Mouse (Mus musculus) embryonic facial prominence, embryonic 13.5 days (tissue): ENCODE results near the gene Fam25c. TPM values are rescaled to one million over a fixed set of nuclear protein-coding genes. Genes with fewer than 3 reads are reported as not detected.
"Not testable (repeated sequence)": the region's sequence is repeated elsewhere in the genome, so short reads cannot be mapped to it uniquely, and the experiment has no call there.

ENCODE experiments used
- ATAC-seq: fragments of 200-750 bp; cut with Nextera tagmentation; 2 replicates; pipeline ENCODE4 v1.8.0; 2017; ENCODE audit warnings: low read depth; ENCODE audit not compliant: insufficient number of reproducible peaks, insufficient read depth, low FRiP score, low TSS enrichment
- H3K27ac ChIP-seq: fragments of 300-500 bp; sonication (generic); 2 replicates; pipeline ENCODE4 v1.5.1; 2015; ENCODE audit warnings: moderate library complexity, mild to moderate bottlenecking, inconsistent platforms
- H3K27me3 ChIP-seq: fragments of 300-500 bp; sonication (generic); 2 replicates; pipeline ENCODE4 v1.6.1; 2015; ENCODE audit warnings: mild to moderate bottlenecking, inconsistent platforms
- H3K36me3 ChIP-seq: fragments of 300-500 bp; sonication (generic); 2 replicates; pipeline ENCODE4 v1.6.1; 2015; ENCODE audit warnings: mild to moderate bottlenecking, inconsistent platforms
- H3K4me1 ChIP-seq: fragments of 300-500 bp; sonication (generic); 2 replicates; pipeline ENCODE4 v1.6.1; 2015; ENCODE audit warnings: inconsistent platforms
- H3K4me2 ChIP-seq: fragments of 300-500 bp; sonication (generic); 2 replicates; pipeline ENCODE4 v1.6.1; 2015; ENCODE audit warnings: moderate library complexity, mild to moderate bottlenecking, inconsistent platforms
- H3K4me3 ChIP-seq: fragments of 300-500 bp; sonication (generic); 2 replicates; pipeline ENCODE4 v1.5.1; 2015; ENCODE audit warnings: mild to moderate bottlenecking, inconsistent platforms
- H3K9ac ChIP-seq: fragments of 300-500 bp; sonication (generic); 2 replicates; pipeline ENCODE4 v1.6.1; 2015; ENCODE audit warnings: mild to moderate bottlenecking, inconsistent platforms
- H3K9me3 ChIP-seq: fragments of 300-500 bp; sonication (generic); 2 replicates; pipeline ENCODE4 v1.6.1; 2016; ENCODE audit warnings: inconsistent platforms
- WGBS: fragments of 180-500 bp; shearing (Covaris S2); methylation state at CpG from one replicate; pipeline ENCODE4 v1.1.7; 2015; ENCODE audit warnings: mixed read lengths; 5-methylcytosine and 5-hydroxymethylcytosine counted together
- polyA plus RNA-seq: library from polyadenylated mRNA; unstranded; fragments of >200 nt; fragmentation: Nextera tagmentation; extraction: Ambion mirVana; gene quantifications from 2 replicates; pipeline ENCODE4 v1.2.1, GENCODE M21; 2015

Gene Fam25c
- polyA plus RNA-seq, 1 experiment from 2014 or later: 6.9 TPM

DNA sequence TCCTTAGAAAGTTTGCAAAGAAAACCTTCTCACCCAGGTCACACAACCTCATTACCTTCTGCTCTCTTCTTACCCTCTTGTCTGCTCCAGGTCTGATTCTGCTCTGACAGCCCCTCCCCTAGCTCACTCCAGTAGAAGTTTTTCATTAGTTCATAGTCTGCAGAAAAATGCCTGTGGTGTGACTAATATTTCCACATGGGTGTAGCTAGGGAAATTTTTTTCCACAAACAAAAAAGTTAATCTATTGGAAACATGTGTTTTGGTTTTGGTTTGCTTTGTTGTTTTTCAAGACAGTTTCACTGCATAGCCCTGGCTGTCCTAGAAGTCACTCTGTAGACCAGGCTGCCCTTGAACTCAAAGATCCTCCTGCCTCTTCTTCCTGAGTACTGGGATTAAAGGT, 37.1 kb downstream of the Fam25c start:
- H3K4me2 ChIP-seq: no peak overlapping the region
- H3K36me3 ChIP-seq: peaks cover 29% of the 10 kb centered on the region
- H3K27ac ChIP-seq: no peak overlapping the region
- no peaks in the 10 kb centered on the region for H3K27me3 ChIP-seq
- ATAC-seq: no peak
- H3K9ac ChIP-seq: no peak overlapping the region
- no peak overlapping the region for H3K4me3 ChIP-seq
- H3K4me1 ChIP-seq: peaks cover 14% of the 10 kb centered on the region
- H3K9me3 ChIP-seq: no peaks in the 10 kb centered on the region

DNA sequence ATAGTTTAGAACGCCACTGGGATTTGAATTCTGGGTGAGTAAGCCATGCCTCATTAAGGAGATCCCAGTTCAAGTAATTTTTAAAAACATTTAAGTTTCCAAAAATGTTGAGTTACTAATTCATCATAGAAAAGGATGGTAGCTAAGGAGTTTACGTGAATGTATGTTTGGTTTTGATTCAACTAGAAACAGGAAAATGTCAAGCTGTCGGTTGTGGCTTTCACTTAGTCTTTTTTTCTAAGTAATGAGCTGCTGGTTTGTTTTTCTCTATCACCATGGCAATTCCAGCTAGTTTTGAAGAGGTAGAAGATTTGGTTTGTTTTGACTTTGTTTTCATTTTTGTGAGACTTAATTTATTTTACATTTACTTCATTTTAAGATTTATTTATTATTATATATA, 37.8 kb downstream of the Fam25c start:
- Histone ChIP-seq H3K36me3 (peaks cover 24% of the 10 kb centered on the region), H3K4me2 (no peak overlapping the region), H3K4me1 (peaks cover 20% of the 10 kb centered on the region), H3K27me3 (no peaks in the 10 kb centered on the region), H3K9me3 (no peaks in the 10 kb centered on the region), H3K4me3 (no peak overlapping the region), H3K27ac (no peak overlapping the region), H3K9ac (no peak overlapping the region)
- WGBS: 72% methylated on average over 3 of the region's 3 CpGs
- no peak for ATAC-seq

DNA sequence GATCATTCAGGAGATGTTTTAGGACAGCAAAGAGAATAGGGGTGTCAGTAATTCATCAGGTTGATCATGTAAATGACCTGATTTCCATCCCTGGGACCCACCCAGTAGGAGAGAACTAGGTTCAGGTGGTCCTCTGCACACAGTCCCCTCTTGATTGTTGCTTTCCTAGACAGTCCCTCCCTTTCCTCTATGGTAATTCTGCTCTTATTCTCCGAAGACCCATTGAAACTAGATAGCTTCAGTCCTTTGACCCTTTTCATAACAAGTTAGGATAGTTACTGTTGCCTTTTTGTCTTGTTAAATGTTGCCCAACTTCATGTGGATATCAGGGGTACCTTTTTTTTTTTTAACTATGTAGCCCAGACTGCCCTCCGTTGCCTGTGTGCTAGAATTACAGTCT, 38.9 kb downstream of the Fam25c start:
- no peak overlapping the region for H3K9ac ChIP-seq
- no peak for ATAC-seq

DNA sequence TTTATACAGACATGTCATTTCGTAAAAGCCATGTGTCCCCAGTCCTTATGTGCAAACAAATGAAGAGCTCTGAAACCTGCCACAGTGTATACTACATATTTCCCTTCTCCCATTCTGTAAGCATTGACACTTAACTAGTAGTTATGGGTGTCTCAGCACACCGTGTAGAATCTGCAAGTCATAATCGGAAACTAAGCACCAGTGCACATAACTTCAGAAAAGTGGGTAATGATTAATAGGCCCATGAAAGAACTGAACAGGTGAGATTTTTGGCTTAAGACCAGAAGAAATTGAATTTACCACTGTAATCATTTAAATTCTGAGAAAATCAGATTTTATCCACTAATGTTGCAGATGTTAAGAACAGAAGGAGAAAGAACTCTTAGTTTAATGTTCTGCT, 40.4 kb downstream of the Fam25c start:
- Histone ChIP-seq H3K27me3 (no peaks in the 10 kb centered on the region), H3K9me3 (no peaks in the 10 kb centered on the region), H3K9ac (no peak overlapping the region), H3K4me3 (no peak overlapping the region), H3K27ac (no peak overlapping the region), H3K4me2 (no peak overlapping the region), H3K4me1 (peaks cover 25% of the 10 kb centered on the region), H3K36me3 (peaks cover 8% of the 10 kb centered on the region)
- ATAC-seq: no peak
- WGBS: 80% methylated on average over 3 of the region's 3 CpGs

More for the DNA sequence above, 38.9 kb downstream of the Fam25c start:
- Histone ChIP-seq H3K4me3 (no peak overlapping the region), H3K9me3 (no peaks in the 10 kb centered on the region), H3K4me1 (peaks cover 24% of the 10 kb centered on the region), H3K4me2 (no peak overlapping the region), H3K27ac (no peak overlapping the region), H3K27me3 (no peaks in the 10 kb centered on the region), H3K36me3 (peaks cover 20% of the 10 kb centered on the region)
- WGBS: 89% methylated on average over 2 of the region's 2 CpGs

DNA sequence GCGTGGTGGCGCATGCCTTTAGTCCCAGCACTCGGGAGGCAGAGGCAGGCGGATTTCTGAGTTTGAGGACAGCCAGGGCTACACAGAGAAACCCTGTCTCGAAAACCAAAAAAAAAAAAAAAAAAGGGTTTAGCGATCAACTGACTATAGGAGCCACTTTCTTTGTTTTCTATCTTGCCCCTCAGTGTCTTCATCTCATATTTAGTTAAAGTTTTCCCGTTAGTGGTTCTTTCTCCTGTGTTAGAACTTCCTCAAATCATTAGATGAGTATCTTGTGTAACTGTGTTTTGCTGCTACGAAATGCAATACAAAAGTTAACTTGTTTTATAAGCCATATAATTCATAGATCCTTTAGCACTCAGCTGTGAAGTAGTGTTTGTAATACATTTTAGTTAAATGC, 40.9 kb downstream of the Fam25c start:
- not testable (repeated sequence) for H3K9me3 ChIP-seq, H3K4me2 ChIP-seq, H3K27me3 ChIP-seq, H3K4me3 ChIP-seq, ATAC-seq, H3K36me3 ChIP-seq, H3K27ac ChIP-seq, H3K9ac ChIP-seq
- peaks cover 28% of the 10 kb centered on the region for H3K4me1 ChIP-seq
- 88% methylated on average over 8 of the region's 8 CpGs for WGBS

DNA sequence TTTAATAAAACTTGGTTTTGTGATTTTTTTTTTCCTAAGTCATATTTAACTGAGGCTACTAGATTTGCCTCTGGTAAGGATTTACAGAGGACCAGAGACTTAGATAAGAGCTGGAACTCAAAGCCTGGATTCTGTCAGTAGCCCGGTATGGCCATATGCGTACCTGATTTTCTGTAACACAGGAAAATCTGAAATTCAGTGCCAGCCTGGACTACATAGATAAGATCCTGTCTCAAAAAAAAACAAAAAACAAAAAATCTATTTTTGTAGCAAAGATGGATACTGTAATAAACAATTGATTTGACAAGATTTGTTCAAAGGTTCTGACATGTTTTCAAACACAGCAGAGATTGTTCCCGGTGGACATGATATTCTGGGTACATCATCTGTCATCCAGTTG, 41.6 kb downstream of the Fam25c start:
- Histone ChIP-seq H3K4me2 (peak overlapping the region; percentile 68), H3K36me3 (peaks cover 4% of the 10 kb centered on the region; the same call in 1 of the 2 replicates), H3K27ac (no peak overlapping the region), H3K4me3 (no peak overlapping the region), H3K4me1 (peaks cover 28% of the 10 kb centered on the region), H3K9me3 (no peaks in the 10 kb centered on the region), H3K9ac (no peak overlapping the region), H3K27me3 (no peaks in the 10 kb centered on the region)
- 82% methylated on average over 3 of the region's 3 CpGs for WGBS
- ATAC-seq: no peak

DNA sequence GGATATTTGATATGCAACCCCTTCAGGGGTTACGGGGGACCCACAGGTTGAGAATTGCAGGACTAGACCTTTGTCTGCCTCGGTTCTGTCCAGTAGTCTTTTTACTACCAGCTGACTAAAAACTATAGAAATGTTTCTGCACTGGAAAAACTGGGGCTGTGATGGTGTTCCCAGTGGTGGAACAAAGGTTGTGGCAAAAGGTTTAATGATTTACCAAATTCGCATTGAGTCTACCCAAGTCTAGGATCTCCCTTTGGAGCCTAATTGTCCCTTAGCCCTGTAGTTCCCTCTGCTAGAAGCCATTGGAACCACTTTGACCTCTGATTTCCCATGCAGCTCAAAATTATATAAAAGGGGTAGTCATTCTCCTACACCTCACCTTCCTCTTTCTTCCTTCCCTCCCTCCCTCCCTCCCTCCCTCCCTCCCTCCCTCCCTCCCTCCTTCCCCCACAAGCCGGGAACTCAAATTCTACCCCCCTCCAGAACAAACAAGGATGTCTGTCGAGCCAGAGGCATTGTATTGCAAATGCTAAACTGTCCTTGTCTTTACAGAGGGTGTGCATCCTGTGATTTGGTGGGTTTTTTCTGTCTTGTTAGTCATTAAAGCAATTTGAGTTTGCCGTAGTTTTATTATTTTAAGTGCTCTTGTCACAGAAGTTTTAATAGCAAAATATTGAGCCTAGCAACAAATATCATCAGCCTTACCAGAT, 42.7 kb downstream of the Fam25c start:
- Histone ChIP-seq H3K9me3 (no peaks in the 10 kb centered on the region), H3K4me2 (peak overlapping the region; percentile 68), H3K4me3 (peak overlapping the region; percentile 91), H3K9ac (peak overlapping the region; percentile 54), H3K36me3 (peaks cover 6% of the 10 kb centered on the region; the same call in 1 of the 2 replicates), H3K4me1 (peaks cover 24% of the 10 kb centered on the region), H3K27me3 (no peaks in the 10 kb centered on the region), H3K27ac (no peak overlapping the region)
- WGBS: 14% methylated on average over 5 of the region's 6 CpGs
- no peak for ATAC-seq

DNA sequence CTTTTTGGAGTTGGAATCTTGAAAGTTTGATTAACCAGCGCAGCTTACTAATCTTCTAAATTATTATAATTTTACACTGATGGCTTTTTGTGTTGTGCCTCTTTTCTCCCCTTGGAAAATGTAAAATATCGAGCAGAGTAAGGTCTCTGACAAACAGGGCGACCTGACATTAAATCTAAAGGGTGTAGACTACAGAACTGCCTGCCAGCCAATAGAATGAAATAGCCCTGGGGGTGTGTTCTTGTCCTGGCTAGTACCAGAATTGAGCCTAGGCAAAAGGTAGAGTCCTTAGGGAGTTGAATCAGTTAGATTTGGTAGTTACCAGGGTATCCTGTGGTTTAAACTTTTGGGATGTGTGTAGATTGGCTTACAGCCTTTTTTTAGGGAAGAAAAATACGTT, 43.5 kb downstream of the Fam25c start:
- peak overlapping the region; percentile 96; the same call in 1 of the 2 replicates for H3K27ac ChIP-seq
- no peaks in the 10 kb centered on the region for H3K9me3 ChIP-seq
- peaks cover 6% of the 10 kb centered on the region; the same call in 1 of the 2 replicates for H3K36me3 ChIP-seq
- peaks cover 24% of the 10 kb centered on the region for H3K4me1 ChIP-seq
- peak overlapping the region; percentile 68 for H3K4me2 ChIP-seq
- WGBS: 5% methylated on average over 4 of the region's 4 CpGs
- H3K4me3 ChIP-seq: peak overlapping the region; percentile 91
- H3K9ac ChIP-seq: peak overlapping the region; percentile 97
- no peaks in the 10 kb centered on the region for H3K27me3 ChIP-seq
- ATAC-seq: no peak

DNA sequence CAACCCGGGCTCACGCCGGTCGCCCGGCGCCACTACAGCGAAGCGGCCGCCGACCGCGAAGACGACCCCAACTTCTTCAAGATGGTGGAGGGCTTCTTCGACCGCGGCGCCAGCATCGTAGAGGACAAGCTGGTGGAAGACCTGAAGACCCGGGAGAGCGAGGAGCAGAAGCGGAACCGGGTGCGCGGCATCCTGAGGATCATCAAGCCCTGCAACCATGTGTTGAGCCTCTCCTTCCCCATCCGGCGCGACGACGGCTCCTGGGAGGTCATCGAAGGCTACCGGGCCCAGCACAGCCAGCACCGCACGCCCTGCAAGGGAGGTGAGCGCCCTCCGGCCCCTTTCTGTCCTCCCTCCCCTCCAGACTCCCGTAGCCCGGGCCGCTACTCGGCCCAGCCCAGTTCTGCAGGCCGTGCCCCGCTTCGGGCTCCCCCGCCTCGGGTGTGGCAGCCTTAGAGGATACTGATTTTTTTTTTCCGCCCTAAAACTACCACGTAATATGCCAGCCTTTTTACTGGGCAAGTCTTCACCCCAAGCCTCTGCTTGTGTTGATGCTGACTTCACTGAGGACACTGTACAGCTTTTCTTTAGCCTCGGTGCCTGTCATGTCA, 44.1 kb downstream of the Fam25c start:
- no peak for ATAC-seq
- Histone ChIP-seq H3K27ac (peak overlapping the region; percentile 96), H3K9me3 (no peaks in the 10 kb centered on the region), H3K4me2 (peak overlapping the region; percentile 68), H3K9ac (peak overlapping the region; percentile 97), H3K36me3 (peaks cover 6% of the 10 kb centered on the region; the same call in 1 of the 2 replicates), H3K4me1 (peaks cover 24% of the 10 kb centered on the region), H3K4me3 (peak overlapping the region; percentile 91), H3K27me3 (no peaks in the 10 kb centered on the region)
- under 1% methylated on average over 47 of the region's 47 CpGs for WGBS

DNA sequence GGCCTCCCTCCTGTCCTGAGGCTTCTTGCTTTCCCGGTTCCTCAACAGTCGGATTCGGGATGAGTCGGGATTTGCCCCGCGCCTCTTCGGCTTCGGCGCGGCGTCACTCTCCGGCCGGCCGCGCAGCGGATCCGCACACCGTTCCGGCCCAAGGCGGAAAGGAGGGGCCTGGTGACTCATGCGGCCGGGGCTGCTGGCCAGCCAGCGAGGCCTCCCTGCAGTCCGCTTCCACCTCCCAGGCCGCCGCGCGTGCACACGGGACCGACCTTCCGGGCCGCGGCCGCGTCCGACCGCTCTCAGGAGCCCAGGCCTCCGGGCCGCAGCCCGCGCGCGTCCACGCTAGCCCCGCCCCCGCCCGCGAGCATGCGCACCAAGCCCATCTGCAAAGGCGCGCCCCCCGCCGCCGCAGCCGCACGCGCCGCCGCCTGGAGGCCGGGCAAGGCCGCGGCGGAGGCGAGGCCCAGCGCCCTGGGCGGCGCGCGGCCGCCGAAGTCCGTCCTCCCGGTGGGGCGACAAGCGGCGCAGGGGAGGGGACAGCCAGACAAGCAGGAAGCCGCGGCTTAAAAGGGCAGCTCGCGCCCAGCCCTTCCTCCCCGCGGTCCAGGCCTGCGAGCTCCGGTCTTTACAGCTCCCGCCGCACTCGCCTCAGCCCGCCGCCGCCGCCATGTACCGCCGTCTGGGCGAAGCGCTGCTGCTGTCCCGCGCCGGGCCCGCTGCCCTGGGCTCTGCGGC, 44.8 kb downstream of the Fam25c start, which contains the start of the genes Shld2 and Glud1:
TSS of gene Shld2 (minus strand) at position 260 of the 732 bp plus-strand sequence.
TSS of gene Glud1 (plus strand) at position 494 of the 732 bp plus-strand sequence.
- H3K9me3 ChIP-seq: no peaks in the 10 kb centered on the region
- peaks cover 24% of the 10 kb centered on the region for H3K4me1 ChIP-seq
- WGBS: 1% methylated on average over 90 of the region's 100 CpGs
- H3K9ac ChIP-seq: peak within 1 kb of the TSS; percentile 97
- no peaks in the 10 kb centered on the region for H3K27me3 ChIP-seq
- H3K4me3 ChIP-seq: peak within 1 kb of the TSS; percentile 91
- ATAC-seq: peak; percentile 93
- peak within 1 kb of the TSS; percentile 68 for H3K4me2 ChIP-seq
- peak within 1 kb of the TSS; percentile 96 for H3K27ac ChIP-seq
- H3K36me3 ChIP-seq: peaks cover 6% of the 10 kb centered on the region; the same call in 1 of the 2 replicates

DNA sequence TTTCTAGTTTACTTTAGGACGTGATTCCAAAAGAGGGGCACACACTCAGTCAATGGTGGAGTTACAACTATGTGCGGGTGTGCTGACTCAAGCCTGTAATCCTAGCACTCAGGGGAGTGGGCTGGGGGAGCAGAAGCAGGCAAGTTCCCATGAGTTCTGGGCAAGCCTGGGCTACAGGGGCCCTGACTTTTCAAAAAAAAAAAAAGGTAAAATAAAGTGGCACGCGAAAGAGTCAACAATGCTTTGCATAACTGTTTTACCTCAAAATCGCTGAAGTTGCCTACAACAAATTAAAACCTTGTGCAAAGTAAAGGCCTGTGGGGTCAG, 45.4 kb downstream of the Fam25c start:
- 7% methylated on average over 5 of the region's 5 CpGs for WGBS
- Histone ChIP-seq H3K9me3 (no peaks in the 10 kb centered on the region), H3K4me3 (peak overlapping the region; percentile 91), H3K4me1 (peaks cover 23% of the 10 kb centered on the region), H3K4me2 (peak overlapping the region; percentile 68), H3K36me3 (peaks cover 6% of the 10 kb centered on the region; the same call in 1 of the 2 replicates), H3K27me3 (no peaks in the 10 kb centered on the region), H3K27ac (peak overlapping the region; percentile 96), H3K9ac (peak overlapping the region; percentile 97)
- no peak for ATAC-seq
